Mouse (Mus musculus): ENCODE data around the gene Cdh23. TPM values are rescaled to one million over a fixed set of nuclear protein-coding genes. Genes with fewer than 3 reads are reported as not detected.

The Cdh23 gene
- polyA plus RNA-seq, 1 experiment from 2014 or later = 0.62 TPM

DNA sequence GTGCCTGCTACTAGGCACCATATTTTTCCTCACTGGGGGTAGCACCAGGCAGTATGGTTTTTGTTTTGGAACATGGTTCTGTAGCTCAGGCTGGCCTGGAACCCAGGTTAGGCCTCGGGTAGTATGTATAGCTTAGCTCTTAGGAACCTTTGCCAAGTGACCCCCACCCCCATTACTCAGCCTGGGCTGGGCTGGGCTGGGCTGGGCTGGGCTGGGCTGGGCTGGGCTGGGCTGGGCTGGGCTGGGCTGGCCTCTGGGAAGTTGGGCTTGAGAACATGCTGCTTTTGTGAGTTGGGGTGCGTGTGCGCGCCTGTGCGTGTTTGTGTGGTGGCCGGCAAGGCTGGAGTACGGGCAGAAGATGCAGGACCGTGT is 405.6 kb downstream of the Cdh23 start:
- WGBS = 75% methylated on average over 8 of the region's 8 CpGs
- H3K9me3 ChIP-seq (replicated peaks) = no peaks in the 10 kb centered on the region
- H3K9ac ChIP-seq = no peak overlapping the region
- peak overlapping the region; percentile 7; the same call in 1 of the 2 replicates for H3K27ac ChIP-seq
- H3K27me3 ChIP-seq = no peaks in the 10 kb centered on the region
- H3K4me1 ChIP-seq = peaks cover 45% of the 10 kb centered on the region
- H3K4me3 ChIP-seq (replicated peaks) = no peak overlapping the region
- ATAC-seq (replicated peaks; ENCODE audit: low FRiP score) = peak; percentile 55
- H3K36me3 ChIP-seq = peaks cover 36% of the 10 kb centered on the region
- no peak overlapping the region for H3K4me2 ChIP-seq

DNA sequence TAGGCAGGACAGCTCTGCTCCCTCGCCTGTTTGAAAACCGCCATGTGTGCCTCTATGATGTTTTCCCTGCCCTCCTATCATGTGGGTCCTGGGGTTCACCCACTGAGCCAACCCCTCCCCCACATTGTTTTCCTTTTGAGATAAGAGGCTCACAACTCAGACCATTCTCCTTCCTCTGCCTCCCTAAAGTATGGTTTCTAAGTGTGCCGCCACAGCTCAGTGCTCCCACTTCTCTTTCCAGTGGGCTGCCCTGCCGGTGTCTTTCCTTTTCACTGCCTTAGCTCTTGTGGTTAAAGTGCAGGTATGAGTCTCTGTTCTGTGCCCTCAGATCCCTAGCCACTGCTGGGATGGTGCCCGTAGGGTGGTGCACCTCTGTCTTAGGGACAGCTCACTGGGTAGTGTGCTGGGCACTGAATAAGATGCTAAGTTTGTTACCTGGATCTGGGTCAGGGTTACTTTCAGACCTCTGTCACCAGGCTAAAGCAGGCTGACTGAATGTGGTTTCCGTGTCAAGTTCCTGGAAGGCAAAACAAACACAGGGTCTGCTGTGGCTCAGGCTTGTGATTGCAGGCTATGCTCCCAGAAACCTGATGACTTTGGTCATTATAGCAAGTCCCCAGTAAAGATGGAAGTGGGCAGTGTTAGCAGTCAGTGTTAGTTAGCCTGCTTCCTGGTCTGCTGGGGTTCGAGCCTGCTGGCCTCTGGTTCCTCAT is 406.1 kb downstream of the Cdh23 start:
- Histone ChIP-seq H3K27me3 (no peaks in the 10 kb centered on the region), H3K27ac (peak overlapping the region; percentile 7; the same call in 1 of the 2 replicates), H3K4me1 (peaks cover 51% of the 10 kb centered on the region), H3K36me3 (peaks cover 30% of the 10 kb centered on the region), H3K9me3 (replicated peaks) (no peaks in the 10 kb centered on the region), H3K4me3 (replicated peaks) (no peak overlapping the region), H3K9ac (no peak overlapping the region), H3K4me2 (no peak overlapping the region)
- ATAC-seq (replicated peaks; ENCODE audit: low FRiP score) = no peak
- WGBS = 34% methylated on average over 7 of the region's 7 CpGs

DNA sequence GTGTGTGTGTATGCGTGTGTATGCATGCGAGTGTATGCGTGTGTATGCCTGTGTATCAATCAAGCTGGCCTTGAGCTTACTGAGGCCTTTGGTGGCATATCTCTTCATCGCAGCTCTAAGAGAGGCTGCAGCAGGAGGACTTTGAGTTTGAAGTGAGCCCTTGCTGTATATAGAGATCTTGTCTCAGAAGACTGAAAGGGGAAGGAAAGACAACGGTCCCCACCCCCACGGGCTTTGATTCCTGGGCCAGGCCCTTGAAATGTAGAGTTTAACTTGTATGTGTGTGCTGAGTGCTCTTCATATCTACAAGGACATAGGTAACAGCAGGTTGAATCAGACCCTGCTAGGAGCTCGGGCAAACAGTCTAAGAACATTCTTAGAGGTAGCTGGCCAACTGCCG is 407.1 kb downstream of the Cdh23 start:
- H3K4me3 ChIP-seq (replicated peaks) = no peak overlapping the region
- no peaks in the 10 kb centered on the region for H3K27me3 ChIP-seq
- 75% methylated on average over 8 of the region's 8 CpGs for WGBS
- H3K36me3 ChIP-seq = peaks cover 21% of the 10 kb centered on the region
- H3K9me3 ChIP-seq (replicated peaks) = no peaks in the 10 kb centered on the region
- ATAC-seq (replicated peaks; ENCODE audit: low FRiP score) = no peak
- no peak overlapping the region for H3K4me2 ChIP-seq
- H3K4me1 ChIP-seq = peaks cover 60% of the 10 kb centered on the region
- H3K9ac ChIP-seq = no peak overlapping the region
- no peak overlapping the region for H3K27ac ChIP-seq

DNA sequence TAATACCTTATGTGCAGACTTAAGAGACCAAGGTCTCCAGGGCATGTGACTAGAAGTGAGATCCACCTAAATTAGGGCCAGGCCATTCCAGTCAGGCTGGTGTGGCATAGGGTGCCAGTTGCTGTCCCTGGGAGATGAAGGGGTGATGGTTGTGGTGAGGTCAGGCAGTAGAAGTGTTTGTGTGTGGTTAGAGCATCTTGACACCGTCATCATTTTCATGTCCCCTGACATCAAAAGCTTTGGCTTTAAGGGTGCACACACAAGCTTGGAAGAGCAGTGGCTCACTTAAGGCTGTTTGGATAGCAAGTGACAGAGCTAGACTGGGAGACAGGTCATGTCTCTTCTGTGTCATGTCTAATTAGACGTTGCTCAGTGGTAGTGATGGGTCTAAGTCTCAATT is 408.6 kb downstream of the Cdh23 start:
- ATAC-seq (replicated peaks; ENCODE audit: low FRiP score) = no peak
- H3K9ac ChIP-seq = no peak overlapping the region
- peaks cover 62% of the 10 kb centered on the region for H3K4me1 ChIP-seq
- no peak overlapping the region for H3K27ac ChIP-seq
- H3K36me3 ChIP-seq = peaks cover 6% of the 10 kb centered on the region
- H3K4me3 ChIP-seq (replicated peaks) = no peak overlapping the region
- no peaks in the 10 kb centered on the region for H3K9me3 ChIP-seq (replicated peaks)
- no peak overlapping the region for H3K4me2 ChIP-seq
- H3K27me3 ChIP-seq = no peaks in the 10 kb centered on the region
- WGBS = 66% methylated on average over 2 of the region's 2 CpGs

DNA sequence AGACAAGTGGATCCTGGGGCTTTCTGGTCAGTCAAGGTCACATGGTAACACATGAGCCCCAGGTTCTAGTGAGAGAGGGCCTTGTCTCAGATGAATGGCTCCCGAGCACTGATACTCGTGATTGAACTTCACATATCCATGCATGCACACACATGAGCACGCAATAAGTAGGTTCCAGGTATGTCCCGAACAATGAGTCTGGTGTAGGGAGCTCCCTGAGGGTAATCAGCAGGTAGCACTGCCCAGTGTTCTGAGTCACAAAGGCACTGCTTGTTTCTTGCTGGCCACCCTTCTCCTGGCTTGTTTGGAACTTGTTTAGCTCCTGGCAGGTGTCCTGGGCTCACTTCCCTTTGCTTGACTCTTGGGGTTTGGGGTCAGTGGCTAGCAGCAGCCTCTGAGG is 409.1 kb downstream of the Cdh23 start:
- 74% methylated on average over 4 of the region's 4 CpGs for WGBS
- H3K4me1 ChIP-seq = peaks cover 67% of the 10 kb centered on the region

DNA sequence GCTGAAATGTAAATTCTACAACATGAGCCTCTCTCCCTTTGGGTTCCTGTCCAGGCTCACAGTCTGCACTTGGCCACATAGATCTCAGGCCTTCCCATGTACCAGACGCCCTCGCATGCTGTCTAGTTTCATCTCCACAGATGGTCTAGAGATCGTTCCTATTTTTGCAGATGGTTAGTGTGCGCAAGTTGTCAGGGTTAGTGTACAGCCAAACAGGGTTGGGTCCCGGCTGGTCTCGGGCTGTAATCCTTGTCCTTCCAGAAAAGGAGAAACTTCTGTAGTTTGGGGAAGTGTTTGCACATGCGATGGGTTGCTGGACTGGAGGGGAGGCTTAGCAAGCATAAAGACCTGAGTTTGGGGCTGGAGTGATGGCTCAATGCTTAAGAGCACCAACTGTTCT is 409.7 kb downstream of the Cdh23 start:
- WGBS = 93% methylated on average over 7 of the region's 7 CpGs
- Histone ChIP-seq H3K4me2 (no peak overlapping the region), H3K9ac (no peak overlapping the region), H3K4me1 (peaks cover 69% of the 10 kb centered on the region), H3K36me3 (no peaks in the 10 kb centered on the region), H3K27me3 (no peaks in the 10 kb centered on the region), H3K4me3 (replicated peaks) (no peak overlapping the region), H3K27ac (no peak overlapping the region), H3K9me3 (replicated peaks) (no peaks in the 10 kb centered on the region)
- ATAC-seq (replicated peaks; ENCODE audit: low FRiP score) = no peak

More for the DNA sequence above, 409.1 kb downstream of the Cdh23 start:
- Histone ChIP-seq H3K27ac (no peak overlapping the region), H3K27me3 (no peaks in the 10 kb centered on the region), H3K4me2 (no peak overlapping the region), H3K36me3 (peaks cover under 1% of the 10 kb centered on the region; the same call in 1 of the 2 replicates), H3K9me3 (replicated peaks) (no peaks in the 10 kb centered on the region), H3K4me3 (replicated peaks) (no peak overlapping the region), H3K9ac (no peak overlapping the region)
- no peak for ATAC-seq (replicated peaks; ENCODE audit: low FRiP score)

DNA sequence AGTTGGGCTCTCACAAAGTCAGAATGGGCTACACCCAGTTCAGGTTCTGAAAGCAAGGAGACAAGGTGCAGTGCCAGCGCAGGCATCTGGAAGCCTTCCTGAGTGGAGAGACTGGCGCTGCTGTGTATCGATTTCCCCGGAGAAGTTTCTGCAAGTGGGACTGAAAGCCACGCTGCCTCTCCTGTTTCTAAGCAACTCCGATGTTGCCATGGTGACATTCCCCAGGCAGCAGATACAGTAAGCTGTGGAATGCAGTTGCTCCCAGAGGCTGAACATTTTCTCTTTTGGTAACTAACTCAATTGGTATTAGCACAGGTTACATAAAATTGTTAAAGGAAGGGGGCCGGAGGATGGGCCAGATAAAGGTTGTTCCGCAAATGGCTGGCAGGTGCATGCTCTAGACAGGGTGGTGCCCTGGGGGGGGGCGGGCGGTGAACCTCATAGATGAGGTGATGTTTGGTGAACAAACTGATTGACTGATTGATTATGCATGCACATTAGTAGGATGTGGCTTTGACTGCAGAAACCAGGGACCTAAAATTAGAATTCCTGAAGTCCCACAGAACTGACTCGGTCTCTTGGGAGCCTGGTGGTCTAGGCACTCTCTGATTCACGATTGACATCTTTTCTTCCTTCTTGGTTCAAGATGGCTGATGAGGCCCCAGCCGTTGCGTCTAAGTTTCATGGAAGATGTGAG is 410.5 kb downstream of the Cdh23 start:
- H3K4me1 ChIP-seq = peaks cover 62% of the 10 kb centered on the region
- no peaks in the 10 kb centered on the region for H3K36me3 ChIP-seq
- WGBS = 54% methylated on average over 14 of the region's 14 CpGs
- peak overlapping the region; percentile 47 for H3K27ac ChIP-seq
- H3K27me3 ChIP-seq = no peaks in the 10 kb centered on the region
- ATAC-seq (replicated peaks; ENCODE audit: low FRiP score) = peak; percentile 37; the same call in 1 of the 2 replicates
- H3K4me2 ChIP-seq = peak overlapping the region; percentile 17; the same call in 1 of the 2 replicates
- H3K9me3 ChIP-seq (replicated peaks) = no peaks in the 10 kb centered on the region
- no peak overlapping the region for H3K9ac ChIP-seq
- no peak overlapping the region for H3K4me3 ChIP-seq (replicated peaks)

DNA sequence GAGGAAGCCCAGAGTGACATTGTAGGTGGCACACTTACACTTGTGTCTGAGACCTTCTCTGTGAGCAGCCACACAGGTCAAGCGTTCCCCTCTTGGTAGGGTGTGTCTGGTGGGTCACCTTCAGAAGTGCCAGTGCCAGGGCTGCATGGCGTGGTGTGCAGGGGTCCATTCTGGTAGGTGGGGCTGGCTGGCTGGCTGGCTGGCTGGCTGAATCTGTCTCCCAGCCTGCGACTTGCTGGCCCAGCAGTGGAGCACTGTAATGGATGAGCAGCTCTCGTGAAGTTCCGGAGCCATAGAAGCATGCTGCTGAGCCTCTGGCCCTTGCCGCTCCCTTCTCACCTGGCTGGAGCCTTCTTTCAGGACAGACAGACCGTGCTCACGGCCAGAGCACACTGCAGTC is 411.1 kb downstream of the Cdh23 start:
- 0 out of 2 replicates have a peak, but pooled peaks have one; percentile 5 for ATAC-seq (replicated peaks; ENCODE audit: low FRiP score)
- Histone ChIP-seq H3K27me3 (no peaks in the 10 kb centered on the region), H3K4me1 (peaks cover 60% of the 10 kb centered on the region), H3K4me3 (replicated peaks) (no peak overlapping the region), H3K9ac (no peak overlapping the region), H3K4me2 (peak overlapping the region; percentile 17; the same call in 1 of the 2 replicates), H3K36me3 (no peaks in the 10 kb centered on the region), H3K9me3 (replicated peaks) (no peaks in the 10 kb centered on the region), H3K27ac (peak overlapping the region; percentile 47)
- 47% methylated on average over 8 of the region's 8 CpGs for WGBS

DNA sequence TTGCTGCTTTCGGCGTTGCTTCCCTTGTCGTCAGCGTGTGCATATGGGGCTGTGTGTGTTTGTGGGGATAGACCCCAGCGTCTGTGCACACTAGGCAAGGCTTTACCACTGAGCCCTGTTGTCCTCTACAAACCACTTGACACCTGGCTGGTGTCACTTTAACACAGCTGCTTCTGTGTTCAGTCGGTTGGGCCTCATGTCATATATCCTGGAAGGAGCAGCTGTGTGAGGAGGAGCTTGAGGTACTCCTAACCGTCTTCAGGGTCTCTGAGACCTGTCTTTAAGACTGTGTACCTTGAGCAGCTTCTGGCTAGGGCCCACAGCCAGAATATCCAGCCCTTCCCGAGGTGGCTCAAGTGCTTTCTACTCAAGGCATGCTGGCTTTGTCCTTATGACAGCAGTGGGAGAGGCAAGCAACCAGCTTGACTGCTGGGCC is 411.6 kb downstream of the Cdh23 start:
- Histone ChIP-seq H3K27ac (peak overlapping the region; percentile 47; the same call in 1 of the 2 replicates), H3K4me2 (peak overlapping the region; percentile 7; the same call in 1 of the 2 replicates), H3K27me3 (no peaks in the 10 kb centered on the region), H3K4me3 (replicated peaks) (no peak overlapping the region), H3K36me3 (no peaks in the 10 kb centered on the region), H3K9ac (no peak overlapping the region), H3K4me1 (peaks cover 60% of the 10 kb centered on the region), H3K9me3 (replicated peaks) (no peaks in the 10 kb centered on the region)
- 31% methylated on average over 8 of the region's 8 CpGs for WGBS
- ATAC-seq (replicated peaks; ENCODE audit: low FRiP score) = no peak; the same call in 1 of the 2 replicates

DNA sequence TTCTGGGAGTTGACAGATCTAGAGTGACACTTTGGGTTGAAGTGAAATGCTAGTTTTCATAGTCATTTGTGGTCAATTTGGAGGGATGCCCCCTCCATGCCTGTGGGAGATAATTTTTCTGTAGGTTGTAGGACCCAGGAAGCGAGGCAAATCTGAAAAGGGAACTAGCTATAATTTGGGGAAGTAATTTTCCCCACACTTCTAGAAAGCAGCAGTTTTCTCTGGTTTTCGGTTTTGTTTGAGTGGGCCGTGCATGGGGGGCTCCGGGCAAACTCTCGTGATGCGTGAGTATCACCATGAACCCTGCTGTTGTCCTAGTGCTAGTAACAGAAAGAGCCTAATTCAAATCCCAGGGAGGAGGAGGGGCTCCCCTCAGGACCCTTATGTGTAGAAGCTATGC is 412.0 kb downstream of the Cdh23 start:
- no peak overlapping the region for H3K4me2 ChIP-seq
- no peak overlapping the region for H3K4me3 ChIP-seq (replicated peaks)
- H3K9ac ChIP-seq = no peak overlapping the region
- H3K27ac ChIP-seq = no peak overlapping the region
- H3K36me3 ChIP-seq = no peaks in the 10 kb centered on the region
- ATAC-seq (replicated peaks; ENCODE audit: low FRiP score) = no peak
- H3K27me3 ChIP-seq = no peaks in the 10 kb centered on the region
- H3K9me3 ChIP-seq (replicated peaks) = no peaks in the 10 kb centered on the region
- peaks cover 61% of the 10 kb centered on the region for H3K4me1 ChIP-seq
- 76% methylated on average over 6 of the region's 6 CpGs for WGBS

DNA sequence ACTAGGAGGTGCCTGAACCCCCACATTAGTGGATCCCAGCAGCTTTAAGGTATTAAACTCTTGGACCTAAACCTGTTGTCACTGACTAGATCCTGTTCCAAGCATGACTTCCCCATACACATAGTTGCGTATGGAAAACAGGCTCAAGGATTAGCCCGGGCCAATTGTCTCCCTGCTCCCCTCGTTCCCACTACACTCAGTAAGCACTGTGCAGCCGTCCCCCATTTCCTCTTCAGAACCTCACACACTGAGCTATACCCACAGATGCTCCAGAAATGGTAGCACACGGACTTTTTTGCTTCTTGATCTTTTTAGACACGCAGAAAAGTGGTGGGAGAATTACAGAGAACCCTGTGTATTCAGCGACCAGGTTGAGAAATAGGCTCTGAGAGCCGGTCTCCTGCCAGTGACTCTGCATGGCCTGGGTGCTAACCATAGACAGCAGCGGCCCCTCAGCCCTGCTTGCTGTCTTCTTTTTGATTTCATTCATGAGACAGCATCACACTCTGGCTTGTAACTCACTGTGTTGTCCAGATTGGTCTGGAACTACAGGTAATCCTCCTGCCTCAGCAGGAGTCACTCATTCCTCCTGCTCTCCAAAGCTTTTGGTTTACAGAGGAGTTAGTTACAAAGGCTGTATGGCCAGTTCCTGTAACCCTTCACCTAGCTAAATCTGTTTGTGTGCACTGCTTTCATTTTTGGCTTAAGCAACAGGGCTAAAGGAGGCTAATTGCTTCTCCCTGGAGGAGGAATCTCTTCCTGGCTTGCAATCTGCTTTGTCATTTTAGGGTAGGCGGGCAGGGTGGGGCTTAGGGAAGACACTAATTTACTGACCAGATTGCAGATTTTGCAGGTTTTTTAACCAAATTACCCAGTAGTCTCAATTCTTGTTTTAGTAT is 413.9 kb downstream of the Cdh23 start:
- Histone ChIP-seq H3K36me3 (no peaks in the 10 kb centered on the region), H3K9ac (no peak overlapping the region), H3K27ac (no peak overlapping the region), H3K27me3 (no peaks in the 10 kb centered on the region), H3K4me3 (replicated peaks) (no peak overlapping the region), H3K4me2 (no peak overlapping the region), H3K9me3 (replicated peaks) (no peaks in the 10 kb centered on the region), H3K4me1 (peaks cover 66% of the 10 kb centered on the region)
- no peak for ATAC-seq (replicated peaks; ENCODE audit: low FRiP score)
- 83% methylated on average over 10 of the region's 10 CpGs for WGBS
